Mouse (Mus musculus): ENCODE measurements around the gene Nipa2. TPM values are rescaled to one million over a fixed set of nuclear protein-coding genes. Genes with fewer than 3 reads are reported as not detected.
A peak's percentile ranks its signal among the peaks of the same experiment; 100 is the strongest.

Gene Nipa2
- 52.3 and 54.5 TPM in 2 replicates for polyA plus RNA-seq (2016; fragmentation: Nextera tagmentation; extraction: Ambion mirVana)

DNA sequence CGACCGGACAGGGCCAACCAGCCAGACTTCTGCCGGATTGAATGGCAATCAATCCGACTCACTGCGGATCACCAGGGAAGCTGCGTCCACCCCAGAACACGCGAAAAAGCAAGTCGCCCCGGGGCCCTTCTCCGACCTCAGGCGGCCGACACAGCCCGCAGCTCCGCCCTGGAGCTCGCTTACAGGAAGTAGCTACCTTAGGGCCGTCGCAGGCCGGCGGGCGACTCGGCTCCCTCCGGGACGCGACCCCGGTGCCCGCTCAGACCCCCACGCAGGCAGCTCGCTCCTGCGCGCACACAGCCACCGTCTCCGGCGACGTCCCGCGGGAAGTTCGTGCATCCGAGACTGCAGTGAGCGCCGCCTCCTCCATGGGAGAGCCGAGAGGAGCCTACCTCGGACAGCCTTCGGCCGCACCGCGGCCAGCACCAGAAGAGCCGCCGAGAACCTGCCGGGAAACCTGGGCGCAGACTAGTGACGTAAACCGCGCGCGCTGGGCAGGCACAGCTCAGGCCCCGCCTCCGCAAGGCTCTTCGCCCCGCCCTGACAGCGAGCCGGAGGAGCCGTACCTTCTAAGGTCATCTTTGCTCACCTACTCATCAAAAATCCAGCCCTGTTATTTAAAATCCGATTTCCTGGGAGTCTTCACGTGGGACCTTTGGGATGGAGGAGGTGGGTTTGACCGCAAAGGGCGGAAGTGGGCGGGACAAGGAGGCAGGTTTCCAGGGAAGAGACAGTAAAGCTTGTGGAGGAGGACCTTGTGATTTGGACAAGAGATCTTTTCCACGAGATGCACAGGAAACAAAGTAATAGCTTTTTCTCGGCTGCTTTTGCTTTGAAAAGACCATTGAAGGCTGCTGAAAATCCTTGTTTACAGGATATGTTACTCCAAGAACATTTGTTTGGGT lies at the start of gene Nipa2:
Gene Nipa2 (minus strand): TSS at position 473 of the 905 bp plus-strand sequence.
- Histone ChIP-seq H3K4me1 (no peaks in the 10 kb centered on the region), H3K4me3 (peak within 1 kb of the TSS; percentile 90), H3K9ac (peak within 1 kb of the TSS; percentile 89), H3K27ac (peak within 1 kb of the TSS; percentile 67), H3K36me3 (no peaks in the 10 kb centered on the region), H3K9me3 (no peaks in the 10 kb centered on the region), H3K27me3 (replicated peaks) (no peaks in the 10 kb centered on the region), H3K4me2 (replicated peaks) (peak within 1 kb of the TSS; percentile 70)
- ATAC-seq (ENCODE audit: low FRiP score, low read depth) = peak; percentile 98
- under 1% methylated on average over 70 of the region's 70 CpGs for WGBS

GRCm38 (mm10) chr7:56011018-56011333 lies 48.7 kb upstream of the Nipa2 start:
- Histone ChIP-seq H3K4me2 (replicated peaks) (no peak overlapping the region), H3K9ac (no peak overlapping the region), H3K4me3 (no peak overlapping the region), H3K27me3 (replicated peaks) (no peaks in the 10 kb centered on the region), H3K9me3 (no peaks in the 10 kb centered on the region), H3K27ac (no peak overlapping the region), H3K4me1 (no peaks in the 10 kb centered on the region), H3K36me3 (0 out of 2 replicates have a peak, but pooled peaks cover 2% of the 10 kb centered on the region)
- ATAC-seq (ENCODE audit: low FRiP score, low read depth) = no peak

GRCm38 (mm10) chr7:56010318-56011017 lies 48.2 kb upstream of the Nipa2 start:
- 0 out of 2 replicates have a peak, but pooled peaks cover 2% of the 10 kb centered on the region for H3K36me3 ChIP-seq
- H3K4me3 ChIP-seq = no peak overlapping the region
- H3K4me1 ChIP-seq = no peaks in the 10 kb centered on the region
- no peaks in the 10 kb centered on the region for H3K27me3 ChIP-seq (replicated peaks)
- no peak overlapping the region for H3K4me2 ChIP-seq (replicated peaks)
- no peaks in the 10 kb centered on the region for H3K9me3 ChIP-seq
- H3K27ac ChIP-seq = no peak overlapping the region
- no peak overlapping the region for H3K9ac ChIP-seq
- 66% methylated on average over 4 of the region's 4 CpGs for WGBS
- no peak for ATAC-seq (ENCODE audit: low FRiP score, low read depth)

DNA sequence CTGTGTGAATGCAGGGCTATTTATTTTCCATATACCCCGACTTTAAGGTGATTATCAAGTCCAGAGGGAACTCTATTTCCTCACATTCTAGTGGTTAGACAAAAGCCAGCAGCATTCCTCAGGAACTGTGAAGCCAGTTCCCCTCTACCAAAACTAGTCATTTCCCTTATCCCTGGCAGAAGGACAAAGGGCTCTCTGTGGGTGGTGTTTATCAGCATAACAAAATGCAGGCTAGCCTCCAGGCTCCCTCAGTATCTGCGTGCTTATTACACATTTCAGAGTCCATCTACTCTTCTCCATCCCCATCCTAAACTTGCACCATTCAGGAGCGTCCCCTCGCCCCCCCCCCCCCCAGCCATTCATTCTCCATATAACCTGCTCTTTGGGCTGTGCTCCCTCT lies 36.7 kb upstream of the Nipa2 start:
- ATAC-seq (ENCODE audit: low FRiP score, low read depth) = no peak

DNA sequence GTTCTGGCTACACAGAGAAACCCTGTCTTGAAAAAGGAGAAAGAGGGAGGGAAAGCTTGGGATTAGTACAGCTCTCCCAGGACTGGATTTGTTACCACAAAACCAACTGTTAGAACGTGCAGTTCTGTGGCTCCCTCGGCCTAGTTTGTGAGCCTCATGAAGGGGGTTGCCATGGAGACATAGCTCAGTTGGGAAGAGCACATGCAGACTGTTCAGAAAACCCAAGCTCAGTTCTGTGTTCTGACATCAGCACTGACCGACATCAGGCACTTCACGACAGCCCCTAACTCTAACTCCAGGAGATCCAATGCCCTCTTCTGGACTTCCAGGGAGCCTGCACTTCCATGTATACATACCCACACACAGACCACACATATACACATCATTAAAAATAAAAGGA lies 32.7 kb upstream of the Nipa2 start:
- peaks cover 5% of the 10 kb centered on the region; the same call in 1 of the 2 replicates for H3K4me1 ChIP-seq
- ATAC-seq (ENCODE audit: low FRiP score, low read depth) = 0 out of 2 replicates have a peak, but pooled peaks have one; percentile 44
- H3K36me3 ChIP-seq = no peaks in the 10 kb centered on the region
- H3K4me2 ChIP-seq (replicated peaks) = no peak overlapping the region
- H3K4me3 ChIP-seq = no peak overlapping the region
- no peaks in the 10 kb centered on the region for H3K9me3 ChIP-seq
- no peaks in the 10 kb centered on the region for H3K27me3 ChIP-seq (replicated peaks)
- 49% methylated on average over 4 of the region's 4 CpGs for WGBS
- H3K27ac ChIP-seq = no peak overlapping the region
- H3K9ac ChIP-seq = no peak overlapping the region

More for the DNA sequence above, 36.7 kb upstream of the Nipa2 start:
- Histone ChIP-seq H3K36me3 (no peaks in the 10 kb centered on the region), H3K9ac (no peak overlapping the region), H3K27me3 (replicated peaks) (no peaks in the 10 kb centered on the region), H3K27ac (no peak overlapping the region), H3K9me3 (no peaks in the 10 kb centered on the region), H3K4me3 (no peak overlapping the region), H3K4me2 (replicated peaks) (no peak overlapping the region), H3K4me1 (peaks cover 5% of the 10 kb centered on the region; the same call in 1 of the 2 replicates)
- 4% methylated on average over 2 of the region's 4 CpGs for WGBS

- Histone ChIP-seq H3K27me3 (replicated peaks) (no peaks in the 10 kb centered on the region), H3K9ac (no peak overlapping the region), H3K9me3 (no peaks in the 10 kb centered on the region), H3K27ac (no peak overlapping the region), H3K4me3 (no peak overlapping the region), H3K4me2 (replicated peaks) (no peak overlapping the region), H3K4me1 (no peaks in the 10 kb centered on the region), H3K36me3 (no peaks in the 10 kb centered on the region; the same call in 1 of the 2 replicates)
- no peak for ATAC-seq (ENCODE audit: low FRiP score, low read depth)
- 94% methylated on average over 7 of the region's 7 CpGs for WGBS
These were observed 29.6 kb upstream of the Nipa2 start for GRCm38 (mm10) chr7:55991858-55992257.

GRCm38 (mm10) chr7:55991129-55991528 lies 28.9 kb upstream of the Nipa2 start:
- no peak for ATAC-seq (ENCODE audit: low FRiP score, low read depth)
- H3K36me3 ChIP-seq = no peaks in the 10 kb centered on the region; the same call in 1 of the 2 replicates
- no peak overlapping the region for H3K9ac ChIP-seq
- 93% methylated on average over 3 of the region's 3 CpGs for WGBS
- H3K27me3 ChIP-seq (replicated peaks) = no peaks in the 10 kb centered on the region
- no peak overlapping the region for H3K27ac ChIP-seq
- H3K4me1 ChIP-seq = peaks cover 2% of the 10 kb centered on the region; the same call in 1 of the 2 replicates
- no peaks in the 10 kb centered on the region for H3K9me3 ChIP-seq
- no peak overlapping the region for H3K4me3 ChIP-seq
- no peak overlapping the region for H3K4me2 ChIP-seq (replicated peaks)

GRCm38 (mm10) chr7:55986526-55987214 lies 24.4 kb upstream of the Nipa2 start:
- peak overlapping the region; percentile 42 for H3K4me2 ChIP-seq (replicated peaks)
- peaks cover 2% of the 10 kb centered on the region; the same call in 1 of the 2 replicates for H3K4me1 ChIP-seq
- WGBS = 36% methylated on average over 13 of the region's 13 CpGs
- peak; percentile 63 for ATAC-seq (ENCODE audit: low FRiP score, low read depth)
- H3K27me3 ChIP-seq (replicated peaks) = no peaks in the 10 kb centered on the region
- H3K36me3 ChIP-seq = no peaks in the 10 kb centered on the region; the same call in none of the 2 replicates
- no peak overlapping the region for H3K4me3 ChIP-seq
- no peak overlapping the region for H3K27ac ChIP-seq
- H3K9ac ChIP-seq = no peak overlapping the region
- H3K9me3 ChIP-seq = no peaks in the 10 kb centered on the region

GRCm38 (mm10) chr7:55984754-55985153 lies 22.5 kb upstream of the Nipa2 start:
- Histone ChIP-seq H3K4me1 (peaks cover 2% of the 10 kb centered on the region; the same call in 1 of the 2 replicates), H3K27ac (no peak overlapping the region), H3K4me2 (replicated peaks) (no peak overlapping the region), H3K9me3 (no peaks in the 10 kb centered on the region), H3K4me3 (no peak overlapping the region), H3K27me3 (replicated peaks) (no peaks in the 10 kb centered on the region), H3K36me3 (peaks cover 1% of the 10 kb centered on the region), H3K9ac (no peak overlapping the region)
- ATAC-seq (ENCODE audit: low FRiP score, low read depth) = no peak
- 85% methylated on average over 4 of the region's 4 CpGs for whole genome bisulfite sequencing

DNA sequence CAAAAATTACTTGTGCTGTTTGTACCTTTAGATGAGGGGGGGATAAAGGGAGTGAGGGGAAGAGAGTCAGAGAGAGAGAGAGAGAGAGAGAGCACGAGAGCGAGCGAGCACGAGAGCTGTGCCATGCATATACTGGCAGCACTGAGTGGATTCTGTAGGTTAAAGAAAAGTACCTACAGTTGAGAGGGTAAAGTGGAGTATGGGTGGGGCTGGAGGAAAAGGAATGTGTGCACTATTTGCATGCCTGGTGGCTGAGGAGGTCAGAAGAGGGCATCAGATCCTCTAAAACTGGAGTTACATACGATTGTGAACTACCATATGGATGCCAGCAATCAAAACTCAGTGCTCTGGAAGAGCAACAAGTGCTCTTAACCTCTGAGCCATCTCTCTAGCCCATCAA lies 20.8 kb upstream of the Nipa2 start:
- Histone ChIP-seq H3K27me3 (replicated peaks) (no peaks in the 10 kb centered on the region), H3K4me3 (no peak overlapping the region), H3K9ac (no peak overlapping the region), H3K4me1 (peaks cover 2% of the 10 kb centered on the region; the same call in 1 of the 2 replicates), H3K36me3 (peaks cover 13% of the 10 kb centered on the region), H3K27ac (no peak overlapping the region), H3K4me2 (replicated peaks) (no peak overlapping the region), H3K9me3 (no peaks in the 10 kb centered on the region)
- WGBS = 94% methylated on average over 5 of the region's 5 CpGs
- no peak for ATAC-seq (ENCODE audit: low FRiP score, low read depth)

DNA sequence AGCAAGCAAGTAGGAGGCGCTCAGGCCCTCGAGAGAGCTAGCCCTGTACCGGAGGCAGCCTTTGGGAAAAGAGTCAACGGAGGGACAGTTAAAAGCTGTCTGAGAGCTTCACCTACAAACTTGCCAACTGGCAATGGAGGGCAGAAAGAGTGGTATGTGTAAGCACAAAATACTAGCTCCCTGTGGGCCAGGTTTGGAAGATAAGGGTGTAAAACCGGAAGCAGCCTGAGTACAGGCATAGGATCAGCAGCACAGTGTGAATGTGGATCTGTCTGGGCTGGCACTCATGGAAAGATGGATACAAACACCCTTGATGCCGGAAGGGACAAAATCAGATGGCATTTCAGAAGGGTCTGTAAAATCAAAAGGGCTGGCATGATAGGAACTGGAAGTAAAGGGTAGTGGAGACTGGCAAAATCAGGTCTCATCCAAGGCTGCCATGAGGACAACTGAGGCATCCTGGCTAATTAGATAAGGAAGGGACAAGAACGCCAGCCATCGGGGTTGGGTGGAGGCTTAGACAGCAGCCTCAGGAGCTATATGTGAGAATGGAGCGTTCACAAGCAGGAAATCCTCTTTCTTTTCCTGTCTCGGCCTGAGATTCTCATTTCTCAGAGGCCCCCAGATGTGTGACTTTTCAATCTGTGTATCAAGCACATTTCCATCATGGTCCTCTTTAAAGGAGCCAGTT lies 19.9 kb upstream of the Nipa2 start:
- WGBS = 91% methylated on average over 10 of the region's 10 CpGs
- no peaks in the 10 kb centered on the region for H3K9me3 ChIP-seq
- no peak for ATAC-seq (ENCODE audit: low FRiP score, low read depth)
- no peaks in the 10 kb centered on the region for H3K27me3 ChIP-seq (replicated peaks)
- H3K9ac ChIP-seq = no peak overlapping the region
- no peak overlapping the region for H3K4me2 ChIP-seq (replicated peaks)
- peaks cover 2% of the 10 kb centered on the region; the same call in 1 of the 2 replicates for H3K4me1 ChIP-seq
- H3K36me3 ChIP-seq = peaks cover 13% of the 10 kb centered on the region
- no peak overlapping the region for H3K27ac ChIP-seq
- H3K4me3 ChIP-seq = no peak overlapping the region

All from neural tube, embryonic 12.5 days (tissue).